Mouse (Mus musculus): ENCODE results near the gene Eri2. TPM values are rescaled to one million over a fixed set of nuclear protein-coding genes. Genes with fewer than 3 reads are reported as not detected.

Eri2 gene
- 1 to 10 TPM; 6.7 to 8.8 TPM for total RNA-seq (2021)
- long read RNA-seq, experiment 1, partial matches to known transcripts = 0 of 4 reads
- long read RNA-seq, experiment 1, other reads (novel, unspliced or antisense) = 3 of 4 reads
- long read RNA-seq, experiment 2 = 0 reads

GRCm38 (mm10) chr7:119793586-119794250, at the start of gene Eri2, which contains the start of gene Rexo5:
TSS of gene Eri2 (minus strand) at chr7:119794058.
TSS of gene Rexo5 (plus strand) at chr7:119794006.
- DNase-seq = peak; percentile 94 to 95

DNA sequence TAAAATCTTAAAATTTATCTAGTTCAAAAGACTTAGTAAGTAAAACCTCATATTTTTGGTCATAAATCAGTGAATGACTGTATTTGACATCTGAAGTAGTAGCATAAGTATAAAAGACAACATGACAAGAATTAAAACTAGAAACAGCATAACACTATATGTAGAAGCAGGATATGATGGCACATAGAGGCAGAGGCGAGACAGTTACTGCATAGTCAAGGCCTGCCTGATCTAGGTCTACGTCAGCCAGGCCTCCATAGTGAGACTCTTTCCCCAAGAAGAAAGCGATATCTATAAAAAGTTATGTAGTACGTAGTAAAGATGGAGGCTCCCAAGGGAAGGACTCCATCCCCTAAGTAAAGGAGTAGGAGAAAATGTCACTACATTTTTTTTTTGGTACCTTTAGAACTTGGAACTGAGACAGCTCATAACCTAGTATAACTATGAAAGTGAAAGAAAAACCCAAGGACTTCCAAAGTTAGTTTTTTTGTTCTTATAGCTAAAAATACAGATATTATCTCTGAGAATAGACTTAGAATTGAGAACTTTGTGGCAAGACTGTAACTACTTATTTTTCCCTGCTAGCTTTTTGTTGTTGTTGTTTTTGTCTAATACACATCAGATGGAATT, 48.1 kb upstream of the Eri2 start:
- no peak for DNase-seq

DNA sequence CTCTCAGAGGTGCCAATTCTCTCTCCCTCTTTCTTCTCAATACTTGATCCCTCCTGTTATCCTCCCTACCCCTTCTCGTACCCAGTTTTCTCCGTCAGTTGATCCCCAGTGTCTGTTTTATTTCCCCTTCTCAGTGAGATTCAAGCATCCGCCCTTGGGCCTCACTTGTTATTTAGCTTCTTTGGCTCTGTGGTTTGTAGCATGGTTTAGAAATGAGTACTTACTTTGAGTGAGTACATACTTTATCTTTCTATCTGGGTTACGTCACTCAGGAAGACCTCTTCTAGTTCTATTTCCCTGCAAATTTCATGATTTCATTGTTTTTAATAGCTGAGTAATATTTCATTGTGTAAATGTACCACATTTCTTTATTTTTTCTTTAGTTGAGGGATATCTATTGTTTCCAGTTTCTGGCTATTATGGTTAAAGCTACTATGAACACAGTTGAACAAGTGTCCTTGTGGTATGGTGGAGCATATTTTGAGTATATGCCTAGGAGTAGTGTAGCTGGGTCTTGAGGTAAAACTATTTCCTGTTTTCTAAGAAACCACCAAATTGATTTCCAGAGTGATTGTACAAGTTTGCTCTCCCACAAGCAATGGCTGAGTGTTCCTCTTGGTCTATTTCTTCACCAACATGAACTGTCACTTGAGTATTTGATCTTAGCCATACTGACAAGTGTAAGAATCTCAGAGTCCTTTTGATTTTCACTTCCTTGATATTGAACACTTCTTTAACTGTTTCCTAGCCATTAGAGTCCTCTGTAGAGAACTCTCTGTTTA, 42.3 kb upstream of the Eri2 start:
- no peak for DNase-seq

- DNase-seq = no peak
These were observed 41.5 kb upstream of the Eri2 start for GRCm38 (mm10) chr7:119835371-119835770.

- no peak for DNase-seq
These were observed 14.9 kb upstream of the Eri2 start for GRCm38 (mm10) chr7:119808723-119809122.

- no peak for DNase-seq
These were observed 13.5 kb upstream of the Eri2 start for GRCm38 (mm10) chr7:119807396-119807795.

DNA sequence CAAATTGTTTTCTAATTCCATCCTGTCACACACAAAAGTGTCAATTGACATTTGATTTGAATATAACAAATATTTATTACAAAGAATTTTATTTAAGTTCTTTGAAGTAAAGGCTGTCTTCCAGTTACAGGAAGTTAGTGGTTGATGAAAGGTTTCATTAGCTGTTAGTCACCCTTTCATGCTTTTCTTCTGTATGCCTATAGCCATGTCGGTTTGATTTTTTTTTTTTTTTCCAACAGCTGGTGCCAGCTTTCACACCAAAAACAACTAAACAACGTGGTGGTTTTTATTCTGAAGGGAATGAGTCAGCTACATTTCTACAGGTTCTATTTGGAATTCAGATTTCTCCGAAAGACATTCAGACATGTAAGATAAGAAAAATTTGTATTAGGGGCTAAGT, 7.1 kb upstream of the Eri2 start:
- no peak for DNase-seq

GRCm38 (mm10) chr7:119800488-119800887, 6.6 kb upstream of the Eri2 start:
- DNase-seq = peak in 1 of 2 experiments; percentile 4

DNA sequence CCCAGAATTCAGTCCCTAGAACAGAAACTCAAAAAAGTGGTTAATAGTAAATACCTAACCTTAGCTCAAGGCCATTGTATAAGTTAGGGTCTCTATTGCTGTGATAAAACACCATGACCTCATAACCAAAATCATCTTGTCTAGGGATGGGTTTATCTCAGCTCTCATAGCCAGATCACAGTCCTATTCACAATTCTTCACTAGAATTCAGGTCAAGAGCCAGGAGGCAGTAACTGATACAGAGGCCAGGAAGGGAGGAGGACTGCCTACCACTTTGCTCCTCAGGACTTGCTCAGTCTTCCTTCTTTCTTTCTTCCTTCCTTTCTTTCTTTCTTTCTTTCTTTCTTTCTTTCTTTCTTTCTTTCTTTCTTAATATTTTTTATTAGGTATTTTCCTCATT, 1.5 kb upstream of the Eri2 start:
- DNase-seq = no peak

GRCm38 (mm10) chr7:119794251-119794638, 387 bp upstream of the Eri2 start:
- DNase-seq = peak in 1 of 2 experiments; percentile 32

- no peak for DNase-seq
These were observed 4.8 kb downstream of the Eri2 start for GRCm38 (mm10) chr7:119789024-119789423.

DNA sequence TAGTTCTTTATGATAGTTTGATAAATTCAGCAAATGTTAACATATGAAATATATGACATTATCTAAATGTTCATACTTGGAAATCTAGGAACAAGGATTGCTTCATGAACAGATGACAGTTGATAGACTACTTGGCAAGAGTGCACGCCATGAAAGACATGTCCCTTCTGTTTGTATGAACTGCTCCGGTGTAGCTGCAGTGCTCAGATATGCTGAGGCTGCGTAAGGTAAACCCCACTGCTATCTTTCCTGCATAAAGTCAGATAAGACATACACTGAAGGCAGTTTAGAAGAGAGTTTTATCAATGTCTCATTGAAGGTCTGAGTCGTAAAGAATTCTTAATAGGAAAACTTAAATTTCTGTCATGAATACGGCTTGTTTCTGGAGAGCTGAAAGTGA, 8.9 kb downstream of the Eri2 start:
- no peak for DNase-seq

GRCm38 (mm10) chr7:119783453-119783852, 10.4 kb downstream of the Eri2 start:
- DNase-seq = peak; percentile 22 to 50

DNA sequence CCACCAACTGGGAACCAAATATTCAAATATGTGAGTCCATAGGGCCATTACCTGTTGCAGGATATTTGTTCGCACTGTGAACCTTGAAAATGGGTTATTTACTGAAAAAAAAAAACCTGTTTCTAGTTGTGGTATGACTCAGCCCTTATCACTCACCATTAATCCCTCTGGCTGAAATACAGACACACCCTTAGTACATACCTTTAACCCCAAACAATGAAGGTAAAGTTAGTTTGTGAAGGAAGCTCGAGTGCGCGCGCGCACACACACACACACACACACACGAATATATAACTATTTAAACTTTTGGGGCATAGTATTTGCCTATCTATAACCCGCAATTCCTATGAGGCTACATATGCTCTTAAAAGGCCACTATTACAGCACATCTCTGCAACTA, 24.0 kb downstream of the Eri2 start:
- no peak for DNase-seq

DNA sequence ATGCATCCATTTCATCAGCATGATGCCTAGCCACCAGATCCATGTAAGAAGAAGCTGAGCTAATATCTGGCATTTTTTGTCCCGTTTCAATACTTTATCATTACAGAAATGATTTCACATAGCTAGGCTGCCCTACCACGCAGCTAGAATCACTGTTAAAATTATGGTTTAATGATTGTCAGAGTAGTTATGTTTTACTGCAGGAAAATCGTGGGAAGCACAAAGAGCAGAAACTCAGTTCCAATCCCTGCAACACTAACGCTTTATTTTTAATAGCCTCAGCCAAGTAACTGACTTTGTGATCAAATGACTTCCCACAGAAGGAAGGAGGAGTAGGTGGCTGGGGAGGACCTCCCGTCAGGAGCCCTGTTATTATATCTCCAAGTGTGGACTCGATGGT, 26.9 kb downstream of the Eri2 start:
- no peak for DNase-seq

- no peak for DNase-seq
These were observed 29.5 kb downstream of the Eri2 start for GRCm38 (mm10) chr7:119764377-119764776.

DNA sequence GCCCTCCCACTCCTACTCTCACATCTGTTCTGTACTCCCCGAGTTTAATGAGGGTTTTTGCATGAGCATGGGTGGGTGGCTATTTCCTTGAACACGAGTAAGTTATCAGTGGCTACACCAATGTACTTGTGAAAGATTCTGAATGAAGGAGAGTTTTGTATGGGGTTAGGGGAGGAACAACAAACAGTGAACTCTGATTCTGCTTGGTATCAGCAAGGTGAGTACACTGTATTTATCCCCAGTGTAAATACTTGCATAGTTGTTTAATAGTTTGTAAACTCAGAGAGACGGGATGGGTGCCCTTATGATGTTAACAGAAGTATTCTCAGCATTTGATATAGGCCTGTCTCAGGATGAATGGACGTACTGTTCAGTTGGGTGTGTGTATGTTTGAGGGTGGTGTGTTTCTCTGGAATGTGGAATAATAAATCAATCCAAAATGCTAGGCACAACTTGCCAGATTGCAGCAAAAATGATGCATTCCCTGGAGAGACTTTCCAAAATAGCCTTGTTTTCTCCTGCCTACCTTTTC, 31.6 kb downstream of the Eri2 start:
- DNase-seq = no peak

DNA sequence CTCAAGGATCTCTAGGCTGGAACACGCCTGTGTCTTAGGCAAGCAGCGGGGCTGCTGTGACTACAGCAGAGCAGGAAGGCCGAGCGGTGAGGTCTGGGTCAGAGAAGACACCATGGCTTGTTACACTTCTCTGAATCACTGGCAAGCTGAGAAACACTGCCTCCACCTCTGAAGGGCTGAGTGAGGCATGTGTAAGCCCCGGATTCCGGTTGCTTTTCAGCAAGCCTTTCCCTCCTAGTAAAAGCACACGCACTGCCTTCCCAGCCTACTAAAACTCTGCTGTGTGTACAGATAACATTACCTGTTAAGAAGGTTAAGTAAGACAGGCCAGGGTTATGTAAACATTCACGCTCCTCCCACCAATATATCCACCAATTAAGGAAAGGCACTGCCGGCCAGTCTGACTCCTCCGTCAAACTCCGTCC, 33.3 kb downstream of the Eri2 start, which contains the start of gene Acsm3:
Gene Acsm3, plus strand, starts transcription at position 397 of the 425 bp plus-strand sequence.
- peak; percentile 46 to 55 for DNase-seq

DNA sequence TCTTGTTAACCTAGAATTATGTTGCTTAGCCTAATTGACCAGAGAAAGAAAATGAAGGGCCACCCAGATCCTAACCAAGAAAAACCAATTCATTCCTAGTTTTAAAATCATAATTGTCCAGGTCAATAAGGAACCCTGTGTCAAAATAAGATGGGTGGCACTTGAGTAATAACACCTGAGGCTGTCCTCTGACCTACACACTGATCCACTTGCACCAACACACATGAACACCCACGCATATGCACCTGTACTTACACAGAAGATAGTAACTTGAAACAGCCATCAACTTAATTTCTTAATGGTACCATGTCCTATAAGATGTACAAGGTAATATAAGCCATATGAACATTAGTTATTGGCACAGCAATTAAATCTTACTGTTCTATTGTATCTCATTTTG, 40.2 kb downstream of the Eri2 start:
- DNase-seq = no peak

DNA sequence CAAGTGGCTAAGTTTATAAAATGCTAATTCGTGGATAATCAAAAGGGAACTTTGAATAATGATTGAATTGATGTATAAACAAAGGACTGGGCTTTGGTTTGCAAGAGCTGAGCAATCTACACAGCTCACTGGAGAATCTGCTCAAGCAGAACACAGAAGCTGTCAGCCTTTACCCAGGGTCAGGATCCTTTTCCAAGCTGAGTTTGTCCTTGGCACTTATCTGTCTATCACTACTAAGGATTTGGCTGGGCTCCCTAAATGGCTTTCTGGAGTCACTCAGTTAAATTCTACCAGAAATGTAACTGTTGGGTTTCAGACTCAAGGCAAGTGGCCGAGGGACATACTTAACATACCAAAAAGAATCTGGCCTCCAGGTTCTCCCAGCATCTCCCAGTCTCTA, 43.9 kb downstream of the Eri2 start:
- DNase-seq = peak; percentile 43 to 66

GRCm38 (mm10) chr7:119748761-119749160, 45.1 kb downstream of the Eri2 start:
- no peak for DNase-seq

DNA sequence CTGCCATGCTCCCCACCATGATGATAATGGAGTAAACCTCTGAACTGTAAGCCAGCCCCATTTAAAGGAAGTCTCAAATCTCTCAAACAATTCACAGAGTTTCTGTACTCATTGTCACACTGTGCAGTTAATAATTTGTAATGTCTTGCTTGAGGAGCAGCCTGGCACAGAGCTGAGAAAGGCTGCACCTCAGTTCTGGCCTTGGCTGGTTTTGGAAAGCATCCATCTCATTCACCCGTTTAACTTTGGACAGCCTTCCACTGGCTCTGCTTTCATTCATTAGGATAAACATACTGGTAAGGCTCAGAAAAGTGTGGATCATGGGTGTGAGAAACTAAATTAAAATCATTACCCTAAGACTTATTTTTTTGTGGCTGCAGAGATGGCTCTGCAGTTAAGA, 48.0 kb downstream of the Eri2 start:
- DNase-seq = peak in 1 of 2 experiments; percentile 11

- DNase-seq = peak; percentile 33 to 34
These were observed 49.5 kb downstream of the Eri2 start for GRCm38 (mm10) chr7:119744321-119744720.
